Mouse (Mus musculus) hindbrain, postnatal 0 days (tissue): ENCODE data around the gene Tas2r124. TPM values are rescaled to one million over a fixed set of nuclear protein-coding genes. Genes with fewer than 3 reads are reported as not detected.

Experiments used
- ATAC-seq: fragments of 200-750 bp; cut with Nextera tagmentation; 2 replicates; pipeline ENCODE4 v1.8.0; 2017; ENCODE audit warnings: mild to moderate bottlenecking, moderate TSS enrichment, moderate library complexity
- DNase-seq: peaks from one replicate; pipeline ENCODE4 v3.0.0-alpha.2; 2015; ENCODE audit warnings: low spot score
- H3K27ac ChIP-seq: fragments of 300-500 bp; sonication (generic); 2 replicates; pipeline ENCODE4 v1.5.1; 2014; ENCODE audit warnings: mild to moderate bottlenecking
- H3K27me3 ChIP-seq: fragments of 300-500 bp; sonication (generic); 2 replicates; pipeline ENCODE4 v1.6.1; 2014; ENCODE audit warnings: low read length, mixed read lengths; ENCODE audit not compliant: insufficient read depth
- H3K36me3 ChIP-seq: fragments of 300-500 bp; sonication (generic); 2 replicates; pipeline ENCODE4 v1.6.1; 2014; ENCODE audit warnings: low read length, mixed read lengths; ENCODE audit not compliant: insufficient read depth
- H3K4me1 ChIP-seq: fragments of 300-500 bp; sonication (generic); 2 replicates; pipeline ENCODE4 v1.6.1; 2014; ENCODE audit warnings: antibody characterized with exemption, low read length, mixed read lengths; ENCODE audit not compliant: insufficient read depth
- H3K4me2 ChIP-seq: fragments of 300-500 bp; sonication (generic); 2 replicates; pipeline ENCODE4 v1.6.1; 2014; ENCODE audit warnings: low read depth, mild to moderate bottlenecking, low read length, moderate library complexity, mixed read lengths
- H3K4me3 ChIP-seq: fragments of 300-500 bp; sonication (generic); 2 replicates; pipeline ENCODE4 v1.5.1; 2014; ENCODE audit warnings: low read length
- H3K9ac ChIP-seq: fragments of 300-500 bp; sonication (generic); replicated peaks from 2 replicates; pipeline ENCODE4 v1.6.1; 2014; ENCODE audit warnings: mild to moderate bottlenecking, low read length, moderate library complexity, mixed read lengths
- H3K9me3 ChIP-seq: fragments of 300-500 bp; sonication (generic); 2 replicates; pipeline ENCODE4 v1.6.1; 2016; ENCODE audit warnings: low read length, mixed read lengths
- CTCF ChIP-seq: IDR thresholded peaks from 2 replicates; pipeline ENCODE4 v1.5.1; 2016; ENCODE audit warnings: antibody characterized with exemption, control low read depth, low read depth
- WGBS: fragments of 180-500 bp; shearing (Covaris S2); extraction: QIAGEN DNeasy Blood & Tissue Kit; methylation state at CpG from one replicate; pipeline ENCODE4 v1.1.7; 2014; 5-methylcytosine and 5-hydroxymethylcytosine counted together
- polyA plus RNA-seq: library from polyadenylated mRNA; unstranded; fragments of >200 nt; fragmentation: Nextera tagmentation; extraction: Ambion mirVana; gene quantifications from 2 replicates; pipeline ENCODE4 v1.2.1, GENCODE M21; 2015
- total RNA-seq: library from RNA; depleted of rRNA; stranded (reverse); fragments of >200 nt; gene quantifications from 2 replicates; pipeline ENCODE4 v1.2.3, GENCODE M21; 2014; rRNA removed

Tas2r124 gene
- total RNA-seq (not detected in 2 replicates), polyA plus RNA-seq (not detected in 2 replicates)

- ATAC-seq, result no peak
- Histone ChIP-seq H3K9ac (no peak within 1 kb of the TSS), H3K36me3 (no peaks in the 10 kb centered on the region), H3K27ac (no peak within 1 kb of the TSS), H3K4me1 (no peaks in the 10 kb centered on the region), H3K4me2 (no peak within 1 kb of the TSS), H3K4me3 (no peak within 1 kb of the TSS), H3K9me3 (no peaks in the 10 kb centered on the region), H3K27me3 (no peaks in the 10 kb centered on the region)
- 82% methylated on average over 1 of the region's 1 CpGs for WGBS
- TF ChIP-seq CTCF, result no peak
- DNase-seq, result no peak
Observed at GRCm38 (mm10) chr6:132754430-132754829, at the start of gene Tas2r124. Tas2r124 (plus strand) TSS chr6:132754730.

- Histone ChIP-seq H3K4me2 (no peak within 1 kb of the TSS), H3K9ac (no peak within 1 kb of the TSS), H3K27me3 (no peaks in the 10 kb centered on the region), H3K4me1 (no peaks in the 10 kb centered on the region), H3K4me3 (no peak within 1 kb of the TSS), H3K36me3 (no peaks in the 10 kb centered on the region), H3K9me3 (0 out of 2 replicates have a peak, but pooled peaks cover 4% of the 10 kb centered on the region), H3K27ac (no peak within 1 kb of the TSS)
- no peak for ATAC-seq
- WGBS, result 76% methylated on average over 3 of the region's 3 CpGs
- no peak for DNase-seq
- TF ChIP-seq CTCF, result no peak
Observed at GRCm38 (mm10) chr6:132711828-132712227, 42.7 kb upstream of the Tas2r124 start, which contains the start of gene Tas2r122. Tas2r122 (minus strand) TSS chr6:132711928.

GRCm38 (mm10) chr6:132737935-132738334 is 16.6 kb upstream of the Tas2r124 start, which contains the start of gene Tas2r115:
Tas2r115 (minus strand) TSS chr6:132738035.
- 72% methylated on average over 2 of the region's 2 CpGs for WGBS
- Histone ChIP-seq H3K4me2 (no peak within 1 kb of the TSS), H3K4me1 (no peaks in the 10 kb centered on the region), H3K27ac (no peak within 1 kb of the TSS), H3K27me3 (no peaks in the 10 kb centered on the region), H3K36me3 (no peaks in the 10 kb centered on the region), H3K4me3 (no peak within 1 kb of the TSS), H3K9ac (no peak within 1 kb of the TSS), H3K9me3 (no peaks in the 10 kb centered on the region)
- ATAC-seq, result no peak
- TF ChIP-seq CTCF, result no peak
- DNase-seq, result no peak

- Histone ChIP-seq H3K4me1 (no peaks in the 10 kb centered on the region), H3K27ac (no peak overlapping the region), H3K36me3 (no peaks in the 10 kb centered on the region), H3K9me3 (0 out of 2 replicates have a peak, but pooled peaks cover 2% of the 10 kb centered on the region), H3K4me3 (no peak overlapping the region), H3K27me3 (no peaks in the 10 kb centered on the region), H3K9ac (no peak overlapping the region), H3K4me2 (no peak overlapping the region)
- 86% methylated on average over 2 of the region's 2 CpGs for WGBS
- no peak for TF ChIP-seq CTCF
- ATAC-seq (no peak), DNase-seq (no peak)
Observed at GRCm38 (mm10) chr6:132750206-132750605, 4.3 kb upstream of the Tas2r124 start.

- WGBS, result 92% methylated on average over 2 of the region's 2 CpGs
- Histone ChIP-seq H3K27me3 (no peaks in the 10 kb centered on the region), H3K4me3 (no peak within 1 kb of the TSS), H3K36me3 (no peaks in the 10 kb centered on the region), H3K9me3 (no peaks in the 10 kb centered on the region), H3K4me1 (no peaks in the 10 kb centered on the region), H3K9ac (no peak within 1 kb of the TSS), H3K4me2 (no peak within 1 kb of the TSS), H3K27ac (no peak within 1 kb of the TSS)
- DNase-seq, result no peak
- no peak for ATAC-seq
- TF ChIP-seq CTCF, result no peak
Observed at GRCm38 (mm10) chr6:132761831-132762230, 7.3 kb downstream of the Tas2r124 start, which contains the start of gene Tas2r102. Tas2r102 (plus strand) TSS chr6:132762131.

GRCm38 (mm10) chr6:132778062-132778461 is 23.5 kb downstream of the Tas2r124 start, which contains the start of gene Tas2r136:
Tas2r136 (minus strand) TSS chr6:132778162.
- ATAC-seq (no peak), DNase-seq (no peak)
- no peak within 1 kb of the TSS for H3K27ac ChIP-seq
- H3K36me3 ChIP-seq, result no peaks in the 10 kb centered on the region
- no peak within 1 kb of the TSS for H3K9ac ChIP-seq
- H3K9me3 ChIP-seq, result no peaks in the 10 kb centered on the region
- H3K4me2 ChIP-seq, result no peak within 1 kb of the TSS
- H3K4me1 ChIP-seq, result no peaks in the 10 kb centered on the region
- H3K27me3 ChIP-seq, result no peaks in the 10 kb centered on the region
- no peak within 1 kb of the TSS for H3K4me3 ChIP-seq
- no peak for TF ChIP-seq CTCF

- H3K9me3 ChIP-seq, result peaks cover 14% of the 10 kb centered on the region; the same call in 1 of the 2 replicates
- 35% methylated on average over 1 of the region's 1 CpGs for WGBS
- TF ChIP-seq CTCF, result no peak
Observed at GRCm38 (mm10) chr6:132795393-132795792, 40.9 kb downstream of the Tas2r124 start.

More at GRCm38 (mm10) chr6:132795393-132795792, 40.9 kb downstream of the Tas2r124 start:
- Histone ChIP-seq H3K27me3 (no peaks in the 10 kb centered on the region), H3K4me1 (no peaks in the 10 kb centered on the region), H3K4me2 (no peak overlapping the region), H3K27ac (no peak overlapping the region), H3K36me3 (no peaks in the 10 kb centered on the region), H3K9ac (no peak overlapping the region), H3K4me3 (no peak overlapping the region)
- no peak for ATAC-seq
- DNase-seq, result no peak
